Comparison of ENCODE assay signal across 10 mouse cellular contexts in the genomic region with DNA sequence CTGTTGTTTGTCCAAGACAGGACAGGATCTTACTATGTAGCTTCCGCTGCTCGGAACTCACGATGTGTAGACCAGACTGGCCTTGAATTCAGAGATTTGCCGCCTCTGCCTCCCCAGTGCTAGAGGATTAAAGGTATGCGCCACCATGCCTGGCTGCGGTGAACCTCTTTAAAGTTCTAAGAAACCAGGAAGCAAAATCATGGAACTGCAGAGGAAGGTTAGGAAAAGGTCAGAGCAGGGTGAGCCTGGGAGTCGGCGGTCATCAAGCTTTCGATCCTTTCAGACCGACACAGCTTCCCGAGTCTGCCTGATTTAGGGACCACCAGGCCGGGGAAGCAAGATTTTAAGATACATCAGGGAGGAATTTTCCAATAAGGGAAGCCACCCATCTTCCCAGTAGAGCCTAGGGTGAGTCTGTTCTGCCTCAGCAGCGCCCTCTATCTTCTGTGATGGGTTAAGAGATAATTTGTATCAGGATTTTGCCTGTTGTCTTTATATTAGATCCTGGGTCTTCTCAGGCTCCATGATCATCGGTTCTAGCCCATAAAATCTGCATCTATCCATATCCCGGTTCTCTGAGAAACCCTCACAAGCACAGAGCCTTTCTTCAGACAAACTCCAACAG. TPM values are rescaled to one million over a fixed set of nuclear protein-coding genes. Genes with fewer than 3 reads are reported as not detected.
A peak's percentile ranks its signal among the peaks of the same experiment; 100 is the strongest.
DNase-seq lines count a peak whose midpoint lies in the region; ATAC-seq and TF ChIP-seq lines count a peak whose summit lies in the region.
"Had no signal": no experiment of that assay in that cellular context is flagged by ENCODE, and none has a peak within 500 bp of the region (broad histone marks: within the 10 kb centered on the region; RNA-seq: fewer than 3 reads in every experiment).

No protein-coding gene starts in this region.

- H3K9me3 ChIP-seq in heart, embryonic 16.5 days (replicated peaks; ENCODE audit: control insufficient read depth, low read length): peaks cover 3% of the 10 kb centered on the region; the same call in 1 of the 2 replicates
- no peaks in the 10 kb centered on the region for H3K9me3 ChIP-seq in neural tube, embryonic 11.5 days (ENCODE audit: control insufficient read depth, low read length)
- H3K9me3 ChIP-seq: liver, embryonic 13.5 days had no signal

- no peak overlapping the region; the same call in 1 of the 2 replicates for H3K27ac ChIP-seq in left cerebral cortex, adult 2 months
- H3K27ac ChIP-seq in heart, embryonic 16.5 days (ENCODE audit: low read length): peak overlapping the region; percentile 66
- H3K27ac ChIP-seq in neural tube, embryonic 11.5 days (ENCODE audit: low read depth, low read length): peak overlapping the region; percentile 65
- H3K27ac ChIP-seq: liver, embryonic 13.5 days had no signal

- no peak overlapping the region for H3K4me3 ChIP-seq in left cerebral cortex, adult 2 months
- H3K4me3 ChIP-seq in heart, embryonic 16.5 days (ENCODE audit: low read length): no peak overlapping the region
- H3K4me3 ChIP-seq in neural tube, embryonic 11.5 days (ENCODE audit: low read depth, low read length): no peak overlapping the region
- H3K4me3 ChIP-seq: liver, embryonic 13.5 days had no signal

- peaks cover 15% of the 10 kb centered on the region for H3K4me1 ChIP-seq in heart, embryonic 16.5 days (ENCODE audit: control insufficient read depth, insufficient read depth, low read length)
- peaks cover 5% of the 10 kb centered on the region for H3K4me1 ChIP-seq in neural tube, embryonic 11.5 days (ENCODE audit: control insufficient read depth, insufficient read depth, low read length)
- H3K4me1 ChIP-seq: liver, embryonic 13.5 days had no signal

- intact Hi-C loops in left cerebral cortex, adult 2 months (cut with DNase I): no loop called here

- peak; percentile 41 for TF ChIP-seq CTCF in left cerebral cortex, adult 2 months (IDR thresholded peaks at IDR 0.05)

- no peaks in the 10 kb centered on the region for H3K36me3 ChIP-seq in heart, embryonic 16.5 days (ENCODE audit: control insufficient read depth, insufficient read depth)
- no peaks in the 10 kb centered on the region for H3K36me3 ChIP-seq in neural tube, embryonic 11.5 days (ENCODE audit: control insufficient read depth, insufficient read depth, low read length)
- H3K36me3 ChIP-seq: liver, embryonic 13.5 days had no signal

- peaks cover 2% of the 10 kb centered on the region; the same call in 1 of the 2 replicates for H3K27me3 ChIP-seq in heart, embryonic 16.5 days (ENCODE audit: control insufficient read depth, insufficient read depth, low read length)
- no peaks in the 10 kb centered on the region for H3K27me3 ChIP-seq in neural tube, embryonic 11.5 days (ENCODE audit: control insufficient read depth, insufficient read depth, low read length)

- H3K4me2 ChIP-seq in heart, embryonic 16.5 days (ENCODE audit: low read depth, low read length): peak overlapping the region; percentile 34
- peak overlapping the region; percentile 12; the same call in 1 of the 2 replicates for H3K4me2 ChIP-seq in neural tube, embryonic 11.5 days (ENCODE audit: low read depth)
- H3K4me2 ChIP-seq: liver, embryonic 13.5 days had no signal

- no peak overlapping the region for H3K9ac ChIP-seq in heart, embryonic 16.5 days (ENCODE audit: low read length)
- no peak overlapping the region for H3K9ac ChIP-seq in neural tube, embryonic 11.5 days (ENCODE audit: low read length)
- H3K9ac ChIP-seq: liver, embryonic 13.5 days had no signal

- 51% methylated on average over 15 of the region's 15 CpGs for WGBS in heart, embryonic 16.5 days
- 64% methylated on average over 15 of the region's 15 CpGs for WGBS in neural tube, embryonic 11.5 days

- no peak for ATAC-seq in heart, embryonic 16.5 days (replicated peaks; ENCODE audit: extremely low read depth, insufficient read depth, low FRiP score)
- ATAC-seq in neural tube, embryonic 11.5 days (ENCODE audit: insufficient read depth, low FRiP score, low TSS enrichment): no peak

- peak; percentile 37 for DNase-seq in adrenal gland, postnatal 14 days
- no peak for DNase-seq in adrenal gland, postnatal 25 days
- no peak for DNase-seq in left cerebral cortex, adult 2 months (ENCODE audit: extremely low spot score in 1 of 2, low spot score in 2 of 2)
- DNase-seq in left cerebral cortex, adult 18-20 months (ENCODE audit: low spot score in 2 of 2): no peak
- DNase-seq in neural tube, embryonic 11.5 days (ENCODE audit: low spot score): no peak
- DNase-seq in thymus, postnatal 0 days (ENCODE audit: low spot score): no peak
- no peak for DNase-seq in layer of hippocampus, postnatal 10 days (ENCODE audit: low spot score in 2 of 2)
- DNase-seq: kidney, postnatal 10 days; liver, embryonic 13.5 days had no signal

RNA-seq across cellular contexts. Expression of a gene that starts 7.2 kb away (rescaled TPM):
- 67.3 and 107 TPM in 2 replicates for total RNA-seq in adrenal gland, postnatal 14 days (2021)
- total RNA-seq in adrenal gland, postnatal 25 days (2021): 49.6 and 55.2 TPM in 2 replicates
- total RNA-seq in left cerebral cortex, adult 2 months (2021): 100 to 1,000 TPM; 242 to 249 TPM
- total RNA-seq in left cerebral cortex, adult 18-20 months (2021): 100 to 1,000 TPM; 241 to 261 TPM
- 25.8 and 31.0 TPM in 2 replicates for polyA plus RNA-seq in heart, embryonic 16.5 days (2015; fragmentation: Nextera tagmentation; extraction: Ambion mirVana)
- 120 and 123 TPM in 2 replicates for polyA plus RNA-seq in neural tube, embryonic 11.5 days (2014; fragmentation: Nextera tagmentation; extraction: Ambion mirVana)
- 69.7 and 73.8 TPM in 2 replicates for polyA plus RNA-seq in thymus, postnatal 0 days (2015; fragmentation: Nextera tagmentation; extraction: Ambion mirVana)
- total RNA-seq in layer of hippocampus, postnatal 10 days (2021): 100 to 1,000 TPM; 312 to 327 TPM
